Mouse (Mus musculus): ENCODE data around the gene Gm9945. TPM values are rescaled to one million over a fixed set of nuclear protein-coding genes. Genes with fewer than 3 reads are reported as not detected.

The Gm9945 gene
- polyA plus RNA-seq, 1 experiment from 2014 or later: 0.19 TPM

DNA sequence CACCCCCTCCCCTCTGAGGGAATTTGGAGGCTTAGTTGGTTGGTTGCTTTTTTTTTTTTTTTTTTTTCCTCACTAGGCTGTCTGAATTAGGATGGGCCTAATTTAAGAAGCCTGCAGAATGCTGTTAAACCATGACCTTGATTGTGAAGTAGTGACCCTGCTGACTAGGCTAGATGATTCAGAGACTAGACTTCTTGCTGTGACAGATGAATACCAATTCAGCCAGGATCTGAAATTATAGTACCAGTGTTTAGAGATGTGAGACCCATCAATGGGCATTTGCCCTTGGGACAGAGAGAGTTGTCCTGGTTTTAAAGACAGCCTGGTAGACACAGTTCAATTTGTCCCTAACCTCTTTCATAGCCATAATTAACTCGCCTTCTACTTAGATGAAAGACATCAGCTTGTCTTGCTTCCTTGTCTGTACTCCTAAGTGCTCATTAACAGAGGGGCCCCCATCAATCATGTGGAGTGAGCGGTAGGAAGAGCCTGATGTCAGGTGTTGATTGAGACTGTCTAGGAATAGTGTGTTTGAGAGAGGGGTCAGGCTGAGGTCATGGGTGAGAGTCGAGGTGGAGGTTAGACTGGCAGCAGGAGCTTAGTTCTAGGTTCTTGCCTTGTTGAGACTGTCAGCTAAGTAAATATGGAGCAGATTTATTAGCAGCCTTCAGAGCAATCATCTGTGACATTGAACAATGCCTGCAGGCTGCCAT is 13.4 kb downstream of the Gm9945 start:
- ATAC-seq (peak; percentile 15; the same call in 1 of the 2 replicates), DNase-seq (ENCODE audit: low spot score) (peak; percentile 20)
- Histone ChIP-seq H3K9ac (ENCODE audit: low read length) (no peak overlapping the region), H3K9me3 (replicated peaks; ENCODE audit: control insufficient read depth, low read length) (no peaks in the 10 kb centered on the region), H3K4me1 (ENCODE audit: control insufficient read depth, insufficient read depth, low read length) (peaks cover 11% of the 10 kb centered on the region; the same call in 1 of the 2 replicates), H3K4me2 (ENCODE audit: low read length) (no peak overlapping the region), H3K4me3 (ENCODE audit: low read depth, low read length) (no peak overlapping the region), H3K36me3 (ENCODE audit: control insufficient read depth, insufficient read depth, low read length) (no peaks in the 10 kb centered on the region), H3K27ac (ENCODE audit: low read depth, low read length) (no peak overlapping the region), H3K27me3 (replicated peaks; ENCODE audit: control insufficient read depth, insufficient read depth, low read length) (no peaks in the 10 kb centered on the region)
- 23% methylated on average over 3 of the region's 3 CpGs for WGBS

DNA sequence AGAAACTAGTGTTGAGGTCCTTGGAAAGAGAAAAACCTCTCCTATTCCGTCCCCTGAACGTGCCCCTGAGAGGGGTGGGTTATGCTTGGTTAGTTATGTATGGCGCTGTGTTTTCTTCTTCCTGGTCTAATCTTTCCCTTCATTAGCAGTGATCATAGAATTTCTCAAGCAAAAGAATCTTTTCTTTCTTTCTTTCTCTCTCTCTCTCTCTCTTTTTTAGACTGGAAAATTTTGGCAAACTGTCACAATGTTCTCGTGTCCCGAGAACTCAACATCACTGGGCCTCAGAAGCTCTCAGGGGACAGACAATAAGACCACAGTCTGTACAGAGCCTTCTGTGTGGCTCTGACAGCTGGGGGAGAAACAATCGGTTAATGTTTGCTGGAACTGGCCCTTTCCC is 15.5 kb downstream of the Gm9945 start:
- Histone ChIP-seq H3K9ac (ENCODE audit: low read length) (no peak overlapping the region), H3K27ac (ENCODE audit: low read depth, low read length) (peak overlapping the region; percentile 14; the same call in 1 of the 2 replicates), H3K27me3 (replicated peaks; ENCODE audit: control insufficient read depth, insufficient read depth, low read length) (no peaks in the 10 kb centered on the region), H3K9me3 (replicated peaks; ENCODE audit: control insufficient read depth, low read length) (no peaks in the 10 kb centered on the region), H3K4me1 (ENCODE audit: control insufficient read depth, insufficient read depth, low read length) (peaks cover 11% of the 10 kb centered on the region; the same call in 1 of the 2 replicates), H3K4me2 (ENCODE audit: low read length) (no peak overlapping the region), H3K4me3 (ENCODE audit: low read depth, low read length) (no peak overlapping the region), H3K36me3 (ENCODE audit: control insufficient read depth, insufficient read depth, low read length) (no peaks in the 10 kb centered on the region)
- DNase-seq (ENCODE audit: low spot score): peak; percentile 68
- 4% methylated on average over 6 of the region's 6 CpGs for WGBS
- no peak for ATAC-seq

DNA sequence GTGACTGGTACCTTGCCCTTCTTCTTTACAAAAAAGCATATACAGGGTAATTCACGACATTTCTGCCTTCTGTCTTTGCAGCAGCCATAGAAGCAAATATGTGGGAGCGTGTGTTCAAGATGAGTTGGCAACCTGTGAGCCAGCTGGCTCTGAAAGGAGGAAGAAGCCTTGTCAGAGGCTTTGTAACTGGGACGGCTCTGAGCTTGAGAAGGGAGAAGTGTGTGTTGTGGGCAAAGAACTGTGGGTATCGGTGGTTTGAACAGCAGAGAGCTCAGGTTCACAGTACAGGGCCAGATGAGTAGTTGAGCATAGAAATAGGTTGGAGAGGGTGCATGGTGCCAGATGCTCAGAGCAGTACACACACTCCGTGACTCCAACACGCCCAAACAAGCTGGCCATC is 17.0 kb downstream of the Gm9945 start:
- Histone ChIP-seq H3K36me3 (ENCODE audit: control insufficient read depth, insufficient read depth, low read length) (no peaks in the 10 kb centered on the region), H3K4me2 (ENCODE audit: low read length) (no peak overlapping the region), H3K27ac (ENCODE audit: low read depth, low read length) (no peak overlapping the region), H3K9ac (ENCODE audit: low read length) (no peak overlapping the region), H3K9me3 (replicated peaks; ENCODE audit: control insufficient read depth, low read length) (no peaks in the 10 kb centered on the region), H3K4me1 (ENCODE audit: control insufficient read depth, insufficient read depth, low read length) (peaks cover 10% of the 10 kb centered on the region; the same call in 1 of the 2 replicates), H3K27me3 (replicated peaks; ENCODE audit: control insufficient read depth, insufficient read depth, low read length) (no peaks in the 10 kb centered on the region), H3K4me3 (ENCODE audit: low read depth, low read length) (no peak overlapping the region)
- WGBS: 67% methylated on average over 6 of the region's 6 CpGs
- DNase-seq (ENCODE audit: low spot score) (no peak), ATAC-seq (no peak; the same call in 1 of the 2 replicates)

DNA sequence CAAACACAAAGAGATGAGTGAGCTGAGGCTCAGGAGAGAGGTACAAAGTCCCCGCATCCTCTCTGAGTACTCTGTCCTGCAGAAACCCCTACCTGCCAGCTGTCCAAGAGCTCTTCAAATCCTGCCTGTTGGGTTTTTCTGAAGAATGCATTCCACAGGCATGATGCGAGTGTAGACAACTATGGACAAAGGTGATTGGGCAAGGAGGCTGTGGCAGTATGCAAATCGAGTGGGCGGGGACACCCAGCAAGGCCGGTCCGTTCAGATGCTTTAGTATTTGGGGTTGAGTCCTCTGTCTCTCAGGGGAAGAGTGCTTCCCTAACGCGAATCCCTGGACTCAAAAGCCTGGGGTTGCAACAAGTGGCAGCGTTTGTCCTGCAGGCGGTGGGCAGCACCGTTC is 20.6 kb downstream of the Gm9945 start:
- DNase-seq (ENCODE audit: low spot score) (no peak), ATAC-seq (no peak)
- Histone ChIP-seq H3K9ac (ENCODE audit: low read length) (no peak overlapping the region), H3K4me1 (ENCODE audit: control insufficient read depth, insufficient read depth, low read length) (peaks cover 5% of the 10 kb centered on the region; the same call in 1 of the 2 replicates), H3K27me3 (replicated peaks; ENCODE audit: control insufficient read depth, insufficient read depth, low read length) (no peaks in the 10 kb centered on the region), H3K4me3 (ENCODE audit: low read depth, low read length) (no peak overlapping the region), H3K9me3 (replicated peaks; ENCODE audit: control insufficient read depth, low read length) (no peaks in the 10 kb centered on the region), H3K27ac (ENCODE audit: low read depth, low read length) (no peak overlapping the region), H3K36me3 (ENCODE audit: control insufficient read depth, insufficient read depth, low read length) (no peaks in the 10 kb centered on the region), H3K4me2 (ENCODE audit: low read length) (no peak overlapping the region)
- 8% methylated on average over 11 of the region's 11 CpGs for WGBS

GRCm38 (mm10) chr11:53502039-53502765 is 22.2 kb downstream of the Gm9945 start:
- H3K9me3 ChIP-seq (replicated peaks; ENCODE audit: control insufficient read depth, low read length): no peaks in the 10 kb centered on the region
- H3K27me3 ChIP-seq (replicated peaks; ENCODE audit: control insufficient read depth, insufficient read depth, low read length): no peaks in the 10 kb centered on the region
- ATAC-seq (no peak), DNase-seq (ENCODE audit: low spot score) (no peak)
- WGBS: 84% methylated on average over 8 of the region's 8 CpGs
- no peak overlapping the region for H3K9ac ChIP-seq (ENCODE audit: low read length)
- no peak overlapping the region for H3K4me3 ChIP-seq (ENCODE audit: low read depth, low read length)
- no peak overlapping the region for H3K4me2 ChIP-seq (ENCODE audit: low read length)
- no peaks in the 10 kb centered on the region for H3K4me1 ChIP-seq (ENCODE audit: control insufficient read depth, insufficient read depth, low read length)
- no peak overlapping the region for H3K27ac ChIP-seq (ENCODE audit: low read depth, low read length)
- H3K36me3 ChIP-seq (ENCODE audit: control insufficient read depth, insufficient read depth, low read length): no peaks in the 10 kb centered on the region

GRCm38 (mm10) chr11:53503738-53504137 is 23.8 kb downstream of the Gm9945 start:
- no peaks in the 10 kb centered on the region for H3K9me3 ChIP-seq (replicated peaks; ENCODE audit: control insufficient read depth, low read length)
- H3K4me3 ChIP-seq (ENCODE audit: low read depth, low read length): no peak overlapping the region
- H3K27ac ChIP-seq (ENCODE audit: low read depth, low read length): no peak overlapping the region
- H3K4me1 ChIP-seq (ENCODE audit: control insufficient read depth, insufficient read depth, low read length): no peaks in the 10 kb centered on the region
- no peak overlapping the region for H3K4me2 ChIP-seq (ENCODE audit: low read length)
- WGBS: 91% methylated on average over 5 of the region's 5 CpGs
- ATAC-seq (no peak), DNase-seq (ENCODE audit: low spot score) (no peak)
- H3K36me3 ChIP-seq (ENCODE audit: control insufficient read depth, insufficient read depth, low read length): no peaks in the 10 kb centered on the region
- no peaks in the 10 kb centered on the region for H3K27me3 ChIP-seq (replicated peaks; ENCODE audit: control insufficient read depth, insufficient read depth, low read length)
- no peak overlapping the region for H3K9ac ChIP-seq (ENCODE audit: low read length)

DNA sequence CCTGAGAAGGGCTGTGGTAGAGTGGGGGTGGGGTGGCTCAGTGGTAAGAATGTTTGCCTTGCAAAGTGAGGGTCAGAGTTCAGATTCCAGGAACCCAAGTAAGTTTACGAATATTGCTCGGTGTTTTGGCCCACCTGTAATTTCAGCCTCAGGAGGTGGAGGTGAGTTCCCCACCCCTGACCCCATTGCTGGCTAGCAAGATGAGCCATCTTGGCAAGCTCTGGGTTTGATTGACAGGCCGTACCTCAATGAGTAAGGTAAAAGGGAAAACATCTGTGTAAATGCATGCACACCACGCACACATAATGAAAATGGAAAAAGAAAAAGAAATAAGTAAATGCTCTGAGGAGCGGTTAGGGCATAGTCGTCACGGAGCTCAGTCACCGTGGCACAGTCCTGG is 24.4 kb downstream of the Gm9945 start:
- DNase-seq (ENCODE audit: low spot score): no peak
- Histone ChIP-seq H3K4me2 (ENCODE audit: low read length) (no peak overlapping the region), H3K27ac (ENCODE audit: low read depth, low read length) (no peak overlapping the region), H3K9me3 (replicated peaks; ENCODE audit: control insufficient read depth, low read length) (no peaks in the 10 kb centered on the region), H3K36me3 (ENCODE audit: control insufficient read depth, insufficient read depth, low read length) (no peaks in the 10 kb centered on the region), H3K27me3 (replicated peaks; ENCODE audit: control insufficient read depth, insufficient read depth, low read length) (no peaks in the 10 kb centered on the region), H3K4me3 (ENCODE audit: low read depth, low read length) (no peak overlapping the region), H3K9ac (ENCODE audit: low read length) (no peak overlapping the region), H3K4me1 (ENCODE audit: control insufficient read depth, insufficient read depth, low read length) (no peaks in the 10 kb centered on the region)
- 92% methylated on average over 8 of the region's 8 CpGs for whole genome bisulfite sequencing
- no peak for ATAC-seq

- Histone ChIP-seq H3K9ac (ENCODE audit: low read length) (no peak overlapping the region), H3K9me3 (replicated peaks; ENCODE audit: control insufficient read depth, low read length) (no peaks in the 10 kb centered on the region), H3K4me2 (ENCODE audit: low read length) (no peak overlapping the region), H3K36me3 (ENCODE audit: control insufficient read depth, insufficient read depth, low read length) (no peaks in the 10 kb centered on the region), H3K4me3 (ENCODE audit: low read depth, low read length) (no peak overlapping the region), H3K4me1 (ENCODE audit: control insufficient read depth, insufficient read depth, low read length) (no peaks in the 10 kb centered on the region), H3K27me3 (replicated peaks; ENCODE audit: control insufficient read depth, insufficient read depth, low read length) (no peaks in the 10 kb centered on the region), H3K27ac (ENCODE audit: low read depth, low read length) (no peak overlapping the region)
- ATAC-seq (peak; percentile 55; the same call in 1 of the 2 replicates), DNase-seq (ENCODE audit: low spot score) (peak; percentile 70)
- WGBS: 57% methylated on average over 5 of the region's 5 CpGs
Measured at GRCm38 (mm10) chr11:53505026-53505663, 25.2 kb downstream of the Gm9945 start.
